10 mouse cellular contexts compared by ENCODE assay signal in the genomic region with DNA sequence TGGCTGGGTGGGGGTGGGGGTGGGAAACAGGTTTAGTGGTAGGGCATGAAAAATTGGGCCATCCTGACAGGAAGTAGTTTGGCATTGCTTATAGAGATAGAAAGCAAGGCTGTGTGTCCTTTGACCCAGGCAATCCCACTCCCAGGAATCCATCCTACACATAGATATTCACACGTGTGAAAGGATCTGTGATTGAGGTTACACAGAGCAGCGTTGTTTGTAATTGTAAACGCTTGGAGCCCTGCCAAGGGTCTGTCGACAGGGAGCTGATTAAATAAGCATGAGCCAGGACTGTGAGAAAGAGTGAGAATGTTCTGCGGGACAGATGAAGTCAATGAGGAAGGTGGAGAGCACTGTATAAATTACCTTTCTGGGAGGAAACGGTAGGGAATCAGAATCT. TPM values are rescaled to one million over a fixed set of nuclear protein-coding genes. Genes with fewer than 3 reads are reported as not detected.
A peak's percentile ranks its signal among the peaks of the same experiment; 100 is the strongest.
DNase-seq lines count a peak whose midpoint lies in the region; ATAC-seq and TF ChIP-seq lines count a peak whose summit lies in the region.
"Had no signal": no experiment of that assay in that cellular context is flagged by ENCODE, and none has a peak within 500 bp of the region (broad histone marks: within the 10 kb centered on the region; RNA-seq: fewer than 3 reads in every experiment).

No protein-coding gene starts in this region.

- H3K27me3 ChIP-seq in heart, embryonic 10.5 days (ENCODE audit: insufficient read depth, poor library complexity, severe bottlenecking): no peaks in the 10 kb centered on the region
- H3K27me3 ChIP-seq in heart, adult 2 months (ENCODE audit: control insufficient read depth, insufficient read depth, low read length): no peaks in the 10 kb centered on the region
- H3K27me3 ChIP-seq in heart, postnatal 0 days (ENCODE audit: control insufficient read depth, insufficient read depth, low read length): no peaks in the 10 kb centered on the region
- no peaks in the 10 kb centered on the region for H3K27me3 ChIP-seq in neural tube, embryonic 14.5 days (ENCODE audit: control insufficient read depth, insufficient read depth, low read length)

- H3K27ac ChIP-seq in heart, embryonic 10.5 days: no peak overlapping the region
- no peak overlapping the region for H3K27ac ChIP-seq in heart, adult 2 months
- H3K27ac ChIP-seq in heart, postnatal 0 days (ENCODE audit: low read depth): no peak overlapping the region
- no peak overlapping the region for H3K27ac ChIP-seq in neural tube, embryonic 14.5 days (ENCODE audit: low read depth, low read length)

- H3K4me3 ChIP-seq in heart, embryonic 10.5 days: no peak overlapping the region
- H3K4me3 ChIP-seq in heart, adult 2 months: no peak overlapping the region
- no peak overlapping the region for H3K4me3 ChIP-seq in heart, postnatal 0 days (ENCODE audit: low read depth, low read length)
- H3K4me3 ChIP-seq in neural tube, embryonic 14.5 days (ENCODE audit: low read depth, low read length): no peak overlapping the region

- ATAC-seq in heart, postnatal 0 days (ENCODE audit: insufficient read depth, low read depth): peak; percentile 93
- ATAC-seq in neural tube, embryonic 14.5 days (ENCODE audit: low read depth): peak; percentile 69; the same call in 1 of the 2 replicates

- 15% methylated on average over 6 of the region's 6 CpGs for WGBS in heart, embryonic 10.5 days
- 11% methylated on average over 6 of the region's 6 CpGs for WGBS in heart, adult 2 months
- 8% methylated on average over 6 of the region's 6 CpGs for WGBS in heart, postnatal 0 days
- 17% methylated on average over 6 of the region's 6 CpGs for WGBS in neural tube, embryonic 14.5 days

- peak; percentile 79 for DNase-seq in heart, embryonic 10.5 days (ENCODE audit: low spot score)
- no peak for DNase-seq in heart, adult 2 months
- peak; percentile 32 for DNase-seq in right cerebral cortex, postnatal 4 days
- DNase-seq in right cerebral cortex, postnatal 25 days: no peak
- DNase-seq in heart, postnatal 0 days (ENCODE audit: low spot score): peak; percentile 82
- DNase-seq in ovary, postnatal 36 days (ENCODE audit: low spot score): no peak
- DNase-seq in urinary bladder, postnatal 36 days (ENCODE audit: low spot score in 2 of 2): no peak
- DNase-seq: right cerebral cortex, adult 18-20 months; thymus, postnatal 36 days had no signal

- intact Hi-C loops in heart, adult 2 months (cut with DNase I): no loop called here

- no peaks in the 10 kb centered on the region for H3K36me3 ChIP-seq in heart, embryonic 10.5 days
- no peaks in the 10 kb centered on the region for H3K36me3 ChIP-seq in heart, adult 2 months (ENCODE audit: control insufficient read depth, insufficient read depth, low read length)
- H3K36me3 ChIP-seq in heart, postnatal 0 days (replicated peaks; ENCODE audit: control insufficient read depth, insufficient read depth, low read length): no peaks in the 10 kb centered on the region
- H3K36me3 ChIP-seq in neural tube, embryonic 14.5 days (ENCODE audit: control insufficient read depth, insufficient read depth, low read length): no peaks in the 10 kb centered on the region

- no peak for TF ChIP-seq EP300 in heart, adult 2 months (IDR thresholded peaks at IDR 0.05; ENCODE audit: insufficient read depth, low read depth, low read length)
- peak; percentile 77; the same call in 1 of the 2 replicates for TF ChIP-seq EP300 in heart, postnatal 0 days (IDR thresholded peaks at IDR 0.05; ENCODE audit: low read depth)

- H3K9me3 ChIP-seq in heart, embryonic 10.5 days: no peaks in the 10 kb centered on the region
- H3K9me3 ChIP-seq in heart, postnatal 0 days (replicated peaks; ENCODE audit: control insufficient read depth, low read length): no peaks in the 10 kb centered on the region
- H3K9me3 ChIP-seq in neural tube, embryonic 14.5 days (ENCODE audit: control insufficient read depth, low read length): no peaks in the 10 kb centered on the region

- peak overlapping the region; percentile 1; the same call in 1 of the 2 replicates for H3K4me2 ChIP-seq in heart, postnatal 0 days (ENCODE audit: low read depth, low read length)
- H3K4me2 ChIP-seq in neural tube, embryonic 14.5 days (ENCODE audit: low read depth, low read length): no peak overlapping the region

- TF ChIP-seq CTCF in heart, adult 2 months (IDR thresholded peaks at IDR 0.05): no peak
- TF ChIP-seq CTCF in heart, postnatal 0 days (IDR thresholded peaks at IDR 0.05; ENCODE audit: low read depth): no peak

- H3K9ac ChIP-seq in heart, adult 2 months (ENCODE audit: low read depth, low read length): no peak overlapping the region
- no peak overlapping the region for H3K9ac ChIP-seq in heart, postnatal 0 days (replicated peaks; ENCODE audit: low read depth, low read length)
- H3K9ac ChIP-seq in neural tube, embryonic 14.5 days (replicated peaks; ENCODE audit: low read depth, low read length): no peak overlapping the region

- peaks cover 11% of the 10 kb centered on the region; the same call in 1 of the 2 replicates for H3K4me1 ChIP-seq in heart, embryonic 10.5 days
- H3K4me1 ChIP-seq in heart, adult 2 months (ENCODE audit: control insufficient read depth, insufficient read depth, low read length): no peaks in the 10 kb centered on the region
- H3K4me1 ChIP-seq in heart, postnatal 0 days (ENCODE audit: control insufficient read depth, insufficient read depth): no peaks in the 10 kb centered on the region
- no peaks in the 10 kb centered on the region; the same call in 1 of the 2 replicates for H3K4me1 ChIP-seq in neural tube, embryonic 14.5 days (ENCODE audit: control insufficient read depth, insufficient read depth, low read length)

- TF ChIP-seq POLR2A in heart, adult 2 months (IDR thresholded peaks at IDR 0.05; ENCODE audit: insufficient read depth, low read depth, low read length): no peak

- no peaks in the 10 kb centered on the region for H3K79me2 ChIP-seq in heart, adult 2 months (replicated peaks; ENCODE audit: control insufficient read depth, insufficient read depth, low read length)

RNA-seq across cellular contexts. Expression of a gene that starts 46.0 kb away (rescaled TPM):
- 16.6 and 18.3 TPM in 2 replicates for polyA plus RNA-seq in heart, embryonic 10.5 days (2016; fragmentation: Nextera tagmentation; extraction: Ambion mirVana)
- 10 to 100 TPM; 27.6 to 30.4 TPM for total RNA-seq in heart, adult 2 months (2021)
- 26.0 and 41.4 TPM in 2 replicates for polyA plus RNA-seq in heart, adult 2 months (2012; rRNA removed)
- 22.8 and 24.9 TPM in 2 replicates for total RNA-seq in heart, postnatal 0 days (2014; rRNA removed; ENCODE audit: low replicate concordance)
- 29.2 and 29.8 TPM in 2 replicates for polyA plus RNA-seq in heart, postnatal 0 days (2015; fragmentation: Nextera tagmentation; extraction: Ambion mirVana)
- polyA plus RNA-seq in neural tube, embryonic 14.5 days (2014; fragmentation: Nextera tagmentation; extraction: Ambion mirVana): 25.6 and 31.9 TPM in 2 replicates

Comparison
In these comparisons a context has a peak if more than half of its experiments do, and no peak if none do; other contexts are left out.
1. DNase-seq: peak in heart, embryonic 10.5 days (single experiment), right cerebral cortex, postnatal 4 days (single experiment) and heart, postnatal 0 days (single experiment); none in heart, adult 2 months (0 of 2), right cerebral cortex, postnatal 25 days (single experiment), ovary, postnatal 36 days (single experiment) and urinary bladder, postnatal 36 days (0 of 2).